Mouse (Mus musculus): ENCODE data around the gene B130006D01Rik.

- no peak for TF ChIP-seq CTCF (IDR thresholded peaks at IDR 0.05; ENCODE audit: borderline replicate concordance, insufficient read depth, low read length)
- no peak for TF ChIP-seq POLR2A (IDR thresholded peaks at IDR 0.05; ENCODE audit: low read depth, low read length)
Observed at GRCm38 (mm10) chr11:95737811-95738210, 14.4 kb downstream of the B130006D01Rik start.

Data from embryonic fibroblast, embryonic 13.5 days (primary cell).